16 mouse cellular contexts compared by ENCODE assay signal in the genomic region with DNA sequence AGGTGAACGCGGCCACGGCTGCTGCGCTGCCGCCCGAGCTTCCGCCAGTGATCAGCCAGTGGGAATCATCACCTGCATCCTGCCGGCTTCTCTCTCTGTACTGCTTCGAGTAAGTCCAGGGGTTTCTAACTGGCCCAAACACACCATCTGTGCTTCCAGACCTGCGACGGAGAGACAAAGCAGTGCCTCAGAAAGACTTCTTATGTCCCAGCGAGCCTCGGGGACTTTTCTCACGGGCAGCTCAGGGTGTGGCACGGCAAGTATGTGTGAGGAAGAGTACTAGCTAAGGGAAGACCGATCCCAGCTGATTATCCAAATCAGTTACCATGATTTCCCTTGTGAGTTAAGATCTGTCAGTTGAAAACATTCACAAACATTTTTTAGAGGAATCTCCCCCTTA.
"Had no signal": no experiment of that assay in that cellular context is flagged by ENCODE, and none has a peak within 500 bp of the region (broad histone marks: within the 10 kb centered on the region; RNA-seq: fewer than 3 reads in every experiment).

No protein-coding gene starts in this region.

- H3K27ac ChIP-seq: kidney, postnatal 0 days; limb, embryonic 10.5 days; limb, embryonic 13.5 days; liver, embryonic 12.5 days; liver, embryonic 15.5 days; lung, embryonic 15.5 days; stomach, postnatal 0 days had no signal

- ATAC-seq: liver, embryonic 12.5 days had no signal

- H3K9me3 ChIP-seq: limb, embryonic 10.5 days; limb, embryonic 13.5 days; liver, embryonic 12.5 days; liver, embryonic 15.5 days; lung, embryonic 15.5 days had no signal

- H3K4me2 ChIP-seq: limb, embryonic 13.5 days; liver, embryonic 12.5 days; liver, embryonic 15.5 days; lung, embryonic 15.5 days; midbrain, embryonic 11.5 days had no signal

- H3K4me1 ChIP-seq: limb, embryonic 10.5 days; limb, embryonic 13.5 days; liver, embryonic 12.5 days; liver, embryonic 15.5 days; lung, embryonic 15.5 days had no signal

- H3K9ac ChIP-seq: limb, embryonic 13.5 days; liver, embryonic 12.5 days; liver, embryonic 15.5 days; lung, embryonic 15.5 days had no signal

- H3K27me3 ChIP-seq: limb, embryonic 13.5 days; liver, embryonic 12.5 days; liver, embryonic 15.5 days; lung, embryonic 15.5 days had no signal

- H3K4me3 ChIP-seq: limb, embryonic 10.5 days; limb, embryonic 13.5 days; liver, embryonic 12.5 days; liver, embryonic 15.5 days; lung, embryonic 15.5 days had no signal

- DNase-seq: kidney, postnatal 25 days; liver; lung, adult 18-20 months; lung, postnatal 14 days; lung, postnatal 4 days; midbrain, embryonic 14.5 days; right cerebral cortex, postnatal 4 days; thymus, postnatal 25 days had no signal
